Mouse (Mus musculus): ENCODE data around the gene Psip1.
A peak's percentile ranks its signal among the peaks of the same experiment; 100 is the strongest.

DNA sequence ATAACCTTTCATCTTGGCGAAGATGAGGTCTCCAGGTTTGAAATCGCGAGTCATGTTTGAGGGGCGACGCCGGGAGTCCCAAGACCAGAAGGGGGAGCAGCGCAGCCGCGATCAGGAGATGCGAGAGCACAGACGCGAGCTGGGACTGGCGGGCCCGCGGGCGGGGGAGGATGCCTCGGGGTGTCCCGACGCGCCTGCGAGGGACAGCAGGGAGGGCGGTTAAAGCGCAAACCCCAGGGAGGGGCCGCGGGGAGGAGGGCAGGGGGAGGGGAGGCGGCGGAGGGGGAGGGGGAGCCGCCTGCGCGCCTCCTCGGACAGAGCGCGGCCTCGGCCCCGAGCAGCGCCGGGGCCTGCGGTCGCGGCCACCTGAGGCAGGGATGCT is 533 bp downstream of the Psip1 start:
- TF ChIP-seq POLR2A (IDR thresholded peaks at IDR 0.05; ENCODE audit: low read depth, low read length) (no peak), CTCF (IDR thresholded peaks at IDR 0.05; ENCODE audit: extremely low read depth, insufficient read length, insufficient replicate concordance, low read depth, low read length) (peak; percentile 59; the same call in 1 of the 2 replicates)

Measured in small intestine, adult 2 months (tissue).